Mouse (Mus musculus) splenic B cell, adult 2 months (primary cell): ENCODE data around the gene Cldn13.
"Not testable (repeated sequence)": the region's sequence is repeated elsewhere in the genome, so short reads cannot be mapped to it uniquely, and the experiment has no call there.

Experiments used
- DNase-seq: peaks from one replicate; pipeline ENCODE4 v3.0.0-alpha.2; 2011; ENCODE audit warnings: low read depth, low spot score
- H3K27me3 ChIP-seq: 2 replicates; pipeline ENCODE4 v1.6.1; 2012; ENCODE audit warnings: mild to moderate bottlenecking, low read length, moderate library complexity, mixed read lengths; ENCODE audit not compliant: control insufficient read depth, poor library complexity, insufficient read depth, severe bottlenecking
- H3K36me3 ChIP-seq: 2 replicates; pipeline ENCODE4 v1.6.1; 2012; ENCODE audit warnings: mild to moderate bottlenecking, low read length, moderate library complexity, mixed read lengths; ENCODE audit not compliant: control insufficient read depth, poor library complexity, insufficient read depth, severe bottlenecking

The Cldn13 gene

GRCm38 (mm10) chr5:134915311-134915710 is at the start of gene Cldn13:
Cldn13 (minus strand) TSS chr5:134915526.
- no peaks in the 10 kb centered on the region for H3K27me3 ChIP-seq
- no peak for DNase-seq
- no peaks in the 10 kb centered on the region for H3K36me3 ChIP-seq

- not testable (repeated sequence) for H3K36me3 ChIP-seq, DNase-seq, H3K27me3 ChIP-seq
These were observed 49.3 kb upstream of the Cldn13 start for GRCm38 (mm10) chr5:134964655-134965054.

- DNase-seq, result no peak
These were observed 48.2 kb upstream of the Cldn13 start for GRCm38 (mm10) chr5:134963546-134963945.

GRCm38 (mm10) chr5:134961519-134961918 is 46.2 kb upstream of the Cldn13 start:
- H3K27me3 ChIP-seq, result no peaks in the 10 kb centered on the region
- no peaks in the 10 kb centered on the region for H3K36me3 ChIP-seq
- DNase-seq, result no peak

More at GRCm38 (mm10) chr5:134963546-134963945, 48.2 kb upstream of the Cldn13 start:
- no peaks in the 10 kb centered on the region for H3K36me3 ChIP-seq
- H3K27me3 ChIP-seq, result no peaks in the 10 kb centered on the region

DNA sequence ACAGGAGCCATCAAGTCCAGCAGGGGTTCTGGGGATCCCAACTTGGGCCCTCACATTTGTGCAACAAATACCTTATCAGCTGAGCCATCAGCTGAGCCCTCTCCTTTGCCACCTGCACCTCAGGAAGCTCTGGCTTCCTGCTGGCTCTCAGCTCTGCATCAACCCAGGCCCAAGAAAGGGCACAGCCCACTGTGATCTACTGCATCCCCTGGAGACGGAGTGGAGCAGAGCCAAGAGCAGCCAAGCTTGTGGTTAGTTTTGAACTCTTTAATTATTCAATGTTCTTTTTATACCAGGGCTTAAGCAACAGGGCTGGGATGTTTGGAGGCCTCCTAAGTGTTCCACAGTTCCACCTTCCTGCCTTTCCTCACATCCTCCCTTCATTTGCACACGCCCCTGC is 45.1 kb upstream of the Cldn13 start:
- no peak for DNase-seq
- no peaks in the 10 kb centered on the region for H3K36me3 ChIP-seq

DNA sequence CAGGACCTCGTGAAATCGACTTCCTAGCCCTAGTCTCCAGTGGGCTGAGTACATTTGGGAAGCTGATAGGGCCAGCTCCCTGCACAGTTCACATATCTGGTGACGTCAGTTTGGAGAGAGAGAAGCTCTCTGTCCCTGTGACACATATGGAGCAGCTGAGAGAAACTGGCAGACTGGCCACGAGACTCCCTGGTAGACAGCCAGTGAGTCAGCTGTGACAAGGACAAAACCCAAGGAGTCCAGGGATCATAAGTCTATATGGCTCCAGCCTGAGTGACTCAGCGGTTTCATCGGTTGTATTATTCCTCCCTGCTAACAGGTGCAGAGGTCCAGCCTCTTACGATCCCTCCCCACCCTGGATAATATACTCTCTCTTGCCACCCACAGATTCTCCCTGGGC is 43.8 kb upstream of the Cldn13 start:
- no peak for DNase-seq
- H3K36me3 ChIP-seq, result no peaks in the 10 kb centered on the region
- no peaks in the 10 kb centered on the region for H3K27me3 ChIP-seq

More for the DNA sequence above, 45.1 kb upstream of the Cldn13 start:
- no peaks in the 10 kb centered on the region for H3K27me3 ChIP-seq

- DNase-seq, result no peak
- H3K36me3 ChIP-seq, result no peaks in the 10 kb centered on the region
- H3K27me3 ChIP-seq, result no peaks in the 10 kb centered on the region
These were observed 40.2 kb upstream of the Cldn13 start for GRCm38 (mm10) chr5:134955491-134955890.

GRCm38 (mm10) chr5:134951053-134951884 is 35.9 kb upstream of the Cldn13 start:
- DNase-seq, result no peak
- Histone ChIP-seq H3K36me3 (no peaks in the 10 kb centered on the region), H3K27me3 (no peaks in the 10 kb centered on the region)

DNA sequence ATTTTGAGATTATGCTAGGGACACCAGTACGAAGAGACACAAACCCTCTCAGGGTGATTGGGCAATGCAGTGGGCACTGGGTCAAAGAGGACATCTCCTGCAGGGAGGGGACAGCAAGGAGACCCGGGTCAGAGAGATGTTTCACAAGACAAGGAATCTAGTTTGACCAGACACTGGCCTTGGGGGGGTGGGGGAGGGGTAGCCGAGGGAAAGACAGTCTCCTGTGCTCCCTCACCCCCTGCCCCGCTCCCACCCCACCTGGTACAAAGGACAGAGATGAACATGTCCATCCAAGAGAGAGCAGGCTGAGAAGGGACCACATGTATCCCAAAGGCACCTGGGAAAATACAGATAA is 32.7 kb upstream of the Cldn13 start:
- H3K27me3 ChIP-seq, result no peaks in the 10 kb centered on the region
- H3K36me3 ChIP-seq, result no peaks in the 10 kb centered on the region
- DNase-seq, result no peak

DNA sequence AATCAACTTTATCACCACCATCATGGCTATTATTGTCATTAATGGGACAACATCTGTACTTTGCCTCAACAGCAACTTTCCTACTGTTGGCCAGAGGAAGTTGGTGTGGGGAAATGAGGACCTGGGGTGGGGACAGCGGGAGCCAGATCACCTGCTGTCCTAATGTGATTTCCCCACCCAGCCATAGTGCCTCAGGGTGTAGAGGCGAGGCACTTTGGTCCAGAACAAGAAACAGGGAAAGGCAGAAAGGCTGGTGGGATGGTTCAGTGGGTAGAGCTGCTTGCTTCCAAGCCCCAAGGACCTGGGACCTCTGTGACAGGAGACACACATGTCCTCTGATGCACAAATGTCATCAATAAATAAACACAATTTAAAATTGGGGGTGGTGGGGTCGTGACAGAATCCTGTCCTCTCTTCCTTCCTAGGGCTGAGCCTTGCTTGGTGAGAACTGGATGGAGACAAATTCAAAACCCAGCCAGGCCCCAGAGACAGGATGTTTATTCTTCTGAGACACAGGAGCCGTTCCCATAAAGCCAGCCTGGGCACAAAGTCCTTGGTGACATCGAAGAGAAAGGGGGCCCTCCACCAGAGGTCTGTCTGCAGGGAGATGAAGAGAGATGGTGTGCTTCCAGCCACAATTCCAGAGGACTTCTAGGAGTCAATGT is 32.2 kb upstream of the Cldn13 start:
- no peaks in the 10 kb centered on the region for H3K36me3 ChIP-seq

GRCm38 (mm10) chr5:134946857-134947255 is 31.5 kb upstream of the Cldn13 start, which contains the start of gene Cldn4:
Cldn4 (minus strand) TSS chr5:134946934.
- H3K27me3 ChIP-seq, result no peaks in the 10 kb centered on the region
- DNase-seq, result no peak
- H3K36me3 ChIP-seq, result no peaks in the 10 kb centered on the region

More for the DNA sequence above, 32.2 kb upstream of the Cldn13 start:
- no peak for DNase-seq
- no peaks in the 10 kb centered on the region for H3K27me3 ChIP-seq

DNA sequence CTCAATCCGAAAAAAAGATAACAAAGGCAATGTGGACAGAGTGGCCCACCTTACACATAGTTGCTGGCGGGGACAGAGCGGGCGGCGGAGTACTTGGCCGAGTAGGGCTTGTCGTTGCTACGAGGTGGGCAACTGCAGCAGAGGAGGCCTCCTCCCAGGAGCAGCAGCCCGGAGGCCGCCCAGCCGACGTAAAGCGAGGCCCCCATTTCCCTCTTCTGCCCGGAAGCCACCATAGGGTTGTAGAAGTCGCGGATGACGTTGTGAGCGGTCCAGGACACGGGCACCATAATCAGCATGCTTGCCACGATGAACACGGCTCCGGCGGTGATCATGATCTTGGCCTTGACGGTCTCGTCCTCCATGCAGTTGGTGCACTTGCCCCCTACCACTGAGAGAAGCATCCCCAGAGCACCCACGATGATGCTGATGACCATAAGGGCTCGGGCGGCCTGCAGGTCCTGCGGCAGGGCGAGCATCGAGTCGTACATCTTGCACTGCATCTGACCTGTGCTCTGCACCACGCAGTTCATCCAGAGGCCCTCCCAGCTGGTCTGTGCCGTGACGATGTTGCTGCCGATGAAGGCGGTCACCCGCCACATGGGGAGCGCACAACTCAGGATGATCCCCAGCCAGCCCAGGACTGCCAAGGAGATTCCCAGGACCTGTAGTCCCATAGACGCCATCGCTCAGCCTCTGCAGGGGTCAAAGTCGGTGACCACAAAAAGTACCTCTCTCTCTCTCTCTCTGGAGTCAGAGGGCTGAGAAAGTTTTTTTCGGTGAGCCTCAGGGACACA is 30.9 kb upstream of the Cldn13 start:
- Histone ChIP-seq H3K27me3 (no peaks in the 10 kb centered on the region), H3K36me3 (no peaks in the 10 kb centered on the region)
- DNase-seq, result no peak

- no peak for DNase-seq
- Histone ChIP-seq H3K27me3 (no peaks in the 10 kb centered on the region), H3K36me3 (no peaks in the 10 kb centered on the region)
These were observed 30.1 kb upstream of the Cldn13 start for GRCm38 (mm10) chr5:134945266-134945959.

- no peaks in the 10 kb centered on the region for H3K27me3 ChIP-seq
- no peaks in the 10 kb centered on the region for H3K36me3 ChIP-seq
- no peak for DNase-seq
These were observed 28.9 kb upstream of the Cldn13 start for GRCm38 (mm10) chr5:134944179-134944578.
